Mouse (Mus musculus) spleen, adult 12 weeks (tissue): ENCODE measurements around the gene 4921509C19Rik.
"Not testable (repeated sequence)": the region's sequence is repeated elsewhere in the genome, so short reads cannot be mapped to it uniquely, and the experiment has no call there.

Experiments
- DNase-seq: peaks from one replicate; pipeline ENCODE4 v3.0.0; 2022; ENCODE audit warnings: low spot score

The 4921509C19Rik gene

GRCm38 (mm10) chr2:151476053-151476452 is at the start of gene 4921509C19Rik:
4921509C19Rik (minus strand) TSS chr2:151476153.
- not testable (repeated sequence) for DNase-seq

GRCm38 (mm10) chr2:151525520-151525919 is 49.6 kb upstream of the 4921509C19Rik start:
- DNase-seq, result no peak

GRCm38 (mm10) chr2:151524324-151525041 is 48.5 kb upstream of the 4921509C19Rik start:
- DNase-seq, result no peak

GRCm38 (mm10) chr2:151519000-151519399 is 43.0 kb upstream of the 4921509C19Rik start:
- DNase-seq, result no peak

- no peak for DNase-seq
These were observed 37.8 kb upstream of the 4921509C19Rik start for GRCm38 (mm10) chr2:151513525-151514285.

GRCm38 (mm10) chr2:151512199-151512598 is 36.2 kb upstream of the 4921509C19Rik start:
- DNase-seq, result no peak

- DNase-seq, result no peak
These were observed 28.3 kb upstream of the 4921509C19Rik start for GRCm38 (mm10) chr2:151504226-151504625.

GRCm38 (mm10) chr2:151500442-151501007 is 24.6 kb upstream of the 4921509C19Rik start:
- no peak for DNase-seq

GRCm38 (mm10) chr2:151498358-151498757 is 22.4 kb upstream of the 4921509C19Rik start:
- DNase-seq, result no peak

GRCm38 (mm10) chr2:151494035-151494803 is 18.3 kb upstream of the 4921509C19Rik start, which contains the start of gene Nsfl1c:
Nsfl1c (plus strand) TSS chr2:151494182.
- peak; percentile 89 for DNase-seq

- DNase-seq, result no peak
These were observed 10.5 kb upstream of the 4921509C19Rik start for GRCm38 (mm10) chr2:151486496-151486895.

GRCm38 (mm10) chr2:151434971-151435370 is 41.0 kb downstream of the 4921509C19Rik start:
- not testable (repeated sequence) for DNase-seq

GRCm38 (mm10) chr2:151434203-151434602 is 41.8 kb downstream of the 4921509C19Rik start:
- DNase-seq, result not testable (repeated sequence)
